Mouse (Mus musculus): ENCODE data around the gene Rab7. TPM values are rescaled to one million over a fixed set of nuclear protein-coding genes. Genes with fewer than 3 reads are reported as not detected.
A peak's percentile ranks its signal among the peaks of the same experiment; 100 is the strongest.

Gene Rab7
- polyA plus RNA-seq, 1 experiment, result 78.5 TPM

- H3K27ac ChIP-seq (ENCODE audit: insufficient read depth, low read depth, low read length), result peak overlapping the region; percentile 89
- no peaks in the 10 kb centered on the region for H3K27me3 ChIP-seq (ENCODE audit: control insufficient read depth, insufficient read depth, low read length)
- H3K4me1 ChIP-seq (ENCODE audit: control insufficient read depth, insufficient read depth, insufficient read length, low read length), result peaks cover 2% of the 10 kb centered on the region; the same call in 1 of the 2 replicates
- H3K36me3 ChIP-seq (ENCODE audit: control insufficient read depth, insufficient read depth, low read length), result no peaks in the 10 kb centered on the region
- TF ChIP-seq CTCF (IDR thresholded peaks at IDR 0.05; ENCODE audit: extremely low read depth, insufficient read length, insufficient replicate concordance, low read depth, low read length), result peak; percentile 93
- TF ChIP-seq POLR2A (IDR thresholded peaks at IDR 0.05; ENCODE audit: low read depth, low read length), result 0 out of 2 replicates have a peak, but pooled peaks have one; percentile 16
- WGBS, result 2% methylated on average over 32 of the region's 32 CpGs
- peak overlapping the region; percentile 69 for H3K4me3 ChIP-seq (ENCODE audit: low read depth, low read length)
These were observed 29.9 kb upstream of the Rab7 start for GRCm38 (mm10) chr6:88074752-88075554.

GRCm38 (mm10) chr6:88071216-88071615, 26.1 kb upstream of the Rab7 start:
- Histone ChIP-seq H3K4me3 (ENCODE audit: low read depth, low read length) (no peak overlapping the region), H3K27ac (ENCODE audit: insufficient read depth, low read depth, low read length) (peak overlapping the region; percentile 32), H3K27me3 (ENCODE audit: control insufficient read depth, insufficient read depth, low read length) (no peaks in the 10 kb centered on the region), H3K36me3 (ENCODE audit: control insufficient read depth, insufficient read depth, low read length) (no peaks in the 10 kb centered on the region), H3K4me1 (ENCODE audit: control insufficient read depth, insufficient read depth, insufficient read length, low read length) (peaks cover 2% of the 10 kb centered on the region; the same call in 1 of the 2 replicates)
- 33% methylated on average over 5 of the region's 5 CpGs for WGBS
- TF ChIP-seq POLR2A (IDR thresholded peaks at IDR 0.05; ENCODE audit: low read depth, low read length) (no peak), CTCF (IDR thresholded peaks at IDR 0.05; ENCODE audit: extremely low read depth, insufficient read length, insufficient replicate concordance, low read depth, low read length) (no peak)

- Histone ChIP-seq H3K4me3 (ENCODE audit: low read depth, low read length) (no peak overlapping the region), H3K27me3 (ENCODE audit: control insufficient read depth, insufficient read depth, low read length) (no peaks in the 10 kb centered on the region), H3K36me3 (ENCODE audit: control insufficient read depth, insufficient read depth, low read length) (no peaks in the 10 kb centered on the region), H3K27ac (ENCODE audit: insufficient read depth, low read depth, low read length) (no peak overlapping the region), H3K4me1 (ENCODE audit: control insufficient read depth, insufficient read depth, insufficient read length, low read length) (peaks cover 2% of the 10 kb centered on the region; the same call in 1 of the 2 replicates)
- no peak for TF ChIP-seq POLR2A (IDR thresholded peaks at IDR 0.05; ENCODE audit: low read depth, low read length)
- no peak for TF ChIP-seq CTCF (IDR thresholded peaks at IDR 0.05; ENCODE audit: extremely low read depth, insufficient read length, insufficient replicate concordance, low read depth, low read length)
- 51% methylated on average over 6 of the region's 6 CpGs for WGBS
These were observed 25.4 kb upstream of the Rab7 start for GRCm38 (mm10) chr6:88070468-88070867.

GRCm38 (mm10) chr6:88068739-88069138, 23.7 kb upstream of the Rab7 start:
- peaks cover 2% of the 10 kb centered on the region; the same call in 1 of the 2 replicates for H3K4me1 ChIP-seq (ENCODE audit: control insufficient read depth, insufficient read depth, insufficient read length, low read length)
- H3K4me3 ChIP-seq (ENCODE audit: low read depth, low read length), result no peak overlapping the region
- TF ChIP-seq POLR2A (IDR thresholded peaks at IDR 0.05; ENCODE audit: low read depth, low read length), result no peak
- WGBS, result 82% methylated on average over 1 of the region's 1 CpGs
- H3K36me3 ChIP-seq (ENCODE audit: control insufficient read depth, insufficient read depth, low read length), result no peaks in the 10 kb centered on the region
- no peak overlapping the region for H3K27ac ChIP-seq (ENCODE audit: insufficient read depth, low read depth, low read length)
- H3K27me3 ChIP-seq (ENCODE audit: control insufficient read depth, insufficient read depth, low read length), result no peaks in the 10 kb centered on the region

- Histone ChIP-seq H3K36me3 (ENCODE audit: control insufficient read depth, insufficient read depth, low read length) (no peaks in the 10 kb centered on the region), H3K4me3 (ENCODE audit: low read depth, low read length) (no peak overlapping the region), H3K4me1 (ENCODE audit: control insufficient read depth, insufficient read depth, insufficient read length, low read length) (peaks cover 2% of the 10 kb centered on the region; the same call in 1 of the 2 replicates), H3K27me3 (ENCODE audit: control insufficient read depth, insufficient read depth, low read length) (no peaks in the 10 kb centered on the region), H3K27ac (ENCODE audit: insufficient read depth, low read depth, low read length) (no peak overlapping the region)
- TF ChIP-seq CTCF (IDR thresholded peaks at IDR 0.05; ENCODE audit: extremely low read depth, insufficient read length, insufficient replicate concordance, low read depth, low read length) (no peak), POLR2A (IDR thresholded peaks at IDR 0.05; ENCODE audit: low read depth, low read length) (no peak)
- 73% methylated on average over 3 of the region's 3 CpGs for WGBS
These were observed 22.7 kb upstream of the Rab7 start for GRCm38 (mm10) chr6:88067722-88068121.

GRCm38 (mm10) chr6:88065968-88066367, 20.9 kb upstream of the Rab7 start:
- WGBS, result 68% methylated on average over 3 of the region's 3 CpGs
- H3K4me1 ChIP-seq (ENCODE audit: control insufficient read depth, insufficient read depth, insufficient read length, low read length), result no peaks in the 10 kb centered on the region; the same call in 1 of the 2 replicates
- H3K27me3 ChIP-seq (ENCODE audit: control insufficient read depth, insufficient read depth, low read length), result no peaks in the 10 kb centered on the region
- no peaks in the 10 kb centered on the region for H3K36me3 ChIP-seq (ENCODE audit: control insufficient read depth, insufficient read depth, low read length)
- no peak for TF ChIP-seq POLR2A (IDR thresholded peaks at IDR 0.05; ENCODE audit: low read depth, low read length)
- no peak overlapping the region for H3K4me3 ChIP-seq (ENCODE audit: low read depth, low read length)
- H3K27ac ChIP-seq (ENCODE audit: insufficient read depth, low read depth, low read length), result no peak overlapping the region

GRCm38 (mm10) chr6:88065116-88065515, 20.0 kb upstream of the Rab7 start:
- H3K4me3 ChIP-seq (ENCODE audit: low read depth, low read length), result no peak overlapping the region
- H3K36me3 ChIP-seq (ENCODE audit: control insufficient read depth, insufficient read depth, low read length), result no peaks in the 10 kb centered on the region
- TF ChIP-seq CTCF (IDR thresholded peaks at IDR 0.05; ENCODE audit: extremely low read depth, insufficient read length, insufficient replicate concordance, low read depth, low read length), result no peak
- no peak for TF ChIP-seq POLR2A (IDR thresholded peaks at IDR 0.05; ENCODE audit: low read depth, low read length)
- no peaks in the 10 kb centered on the region for H3K27me3 ChIP-seq (ENCODE audit: control insufficient read depth, insufficient read depth, low read length)
- H3K4me1 ChIP-seq (ENCODE audit: control insufficient read depth, insufficient read depth, insufficient read length, low read length), result no peaks in the 10 kb centered on the region
- no peak overlapping the region for H3K27ac ChIP-seq (ENCODE audit: insufficient read depth, low read depth, low read length)
- 22% methylated on average over 4 of the region's 4 CpGs for WGBS
